Mouse (Mus musculus): ENCODE data around the gene Zfpm1.

- TF ChIP-seq MAX (IDR thresholded peaks at IDR 0.05) (no peak), CTCF (IDR thresholded peaks at IDR 0.05; ENCODE audit: control insufficient read depth, insufficient read depth, insufficient read length) (no peak), USF1 (IDR thresholded peaks at IDR 0.05; ENCODE audit: low read depth) (no peak), MYOG (IDR thresholded peaks at IDR 0.05; ENCODE audit: control insufficient read depth, extremely low read depth, insufficient read length) (no peak), MYOD1 (IDR thresholded peaks at IDR 0.05; ENCODE audit: control insufficient read depth, insufficient read length, low read depth) (no peak)
Measured at GRCm38 (mm10) chr8:122301866-122302265, 19.9 kb downstream of the Zfpm1 start.

Data from C2C12 (cell line).